Mouse (Mus musculus) fat pad, adult 2 months (tissue): Measurements from ENCODE around the gene 1700003E16Rik.

Source experiments
- DNase-seq: peaks from one replicate; pipeline ENCODE4 v3.0.0-alpha.2; 2011; ENCODE audit warnings: low read depth, low spot score; ENCODE audit errors: extremely low read depth

The 1700003E16Rik gene

GRCm38 (mm10) chr6:83197345-83198004, 41.3 kb downstream of the 1700003E16Rik start:
- DNase-seq: no peak

- no peak for DNase-seq
Observed at GRCm38 (mm10) chr6:83203320-83203719, 47.1 kb downstream of the 1700003E16Rik start.

GRCm38 (mm10) chr6:83205851-83206250, 49.6 kb downstream of the 1700003E16Rik start:
- DNase-seq: no peak

DNA sequence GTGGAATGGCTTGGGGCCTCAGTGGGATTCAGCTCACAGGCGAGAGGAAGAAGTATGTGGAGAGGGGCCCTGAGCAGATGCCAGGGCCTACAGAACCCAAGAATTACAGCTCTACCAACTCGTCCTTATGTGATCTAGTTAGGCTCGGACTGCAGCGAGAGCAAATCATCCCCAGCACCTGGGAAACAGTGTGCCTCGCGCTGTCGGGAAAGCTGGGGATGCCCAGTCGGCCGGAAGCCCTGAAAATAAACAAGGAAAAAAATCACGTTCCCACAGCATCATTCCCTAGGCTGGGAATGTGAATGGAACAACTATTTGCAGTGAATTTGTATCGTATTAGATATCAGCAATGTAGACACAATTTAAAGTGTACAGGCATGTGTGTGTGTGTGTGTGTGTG, 50.1 kb downstream of the 1700003E16Rik start:
- DNase-seq: no peak

GRCm38 (mm10) chr6:83207361-83208049, 51.3 kb downstream of the 1700003E16Rik start:
- no peak for DNase-seq

- no peak for DNase-seq
Observed at GRCm38 (mm10) chr6:83208050-83208400, 51.8 kb downstream of the 1700003E16Rik start.

- no peak for DNase-seq
Observed at GRCm38 (mm10) chr6:83210495-83210894, 54.3 kb downstream of the 1700003E16Rik start.

GRCm38 (mm10) chr6:83211526-83211925, 55.3 kb downstream of the 1700003E16Rik start:
- DNase-seq: no peak
